Mouse (Mus musculus) thymus, adult 2 months (tissue): ENCODE data around the gene Tsc1. TPM values are rescaled to one million over a fixed set of nuclear protein-coding genes. Genes with fewer than 3 reads are reported as not detected.
A peak's percentile ranks its signal among the peaks of the same experiment; 100 is the strongest.

ENCODE experiments used
- DNase-seq: peaks from one replicate; pipeline ENCODE4 v3.0.0; 2021
- H3K27ac ChIP-seq: fragments of 200-500 bp; 2 replicates; pipeline ENCODE4 v1.5.1; 2012; ENCODE audit warnings: low read length, control low read depth; ENCODE audit not compliant: control insufficient read depth, insufficient read depth
- H3K27me3 ChIP-seq: fragments of 200-500 bp; 2 replicates; pipeline ENCODE4 v1.6.1; 2012; ENCODE audit warnings: mild to moderate bottlenecking, low read length, moderate library complexity, mixed read lengths; ENCODE audit not compliant: control insufficient read depth, insufficient read depth
- H3K36me3 ChIP-seq: fragments of 200-500 bp; 2 replicates; pipeline ENCODE4 v1.6.1; 2012; ENCODE audit warnings: mild to moderate bottlenecking, low read length, moderate library complexity; ENCODE audit not compliant: control insufficient read depth, insufficient read depth
- H3K4me1 ChIP-seq: fragments of 200-500 bp; replicated peaks from 2 replicates; pipeline ENCODE4 v1.6.1; 2012; ENCODE audit warnings: low read length; ENCODE audit not compliant: control insufficient read depth, insufficient read depth
- H3K4me3 ChIP-seq: fragments of 200-500 bp; 2 replicates; pipeline ENCODE4 v1.5.1; 2012; ENCODE audit warnings: mild to moderate bottlenecking, low read length, control low read depth, moderate library complexity; ENCODE audit not compliant: control insufficient read depth, insufficient read depth
- CTCF ChIP-seq: fragments of 200-500 bp; IDR thresholded peaks from 2 replicates; pipeline ENCODE4 v1.5.1; 2012; ENCODE audit warnings: mild to moderate bottlenecking, control low read depth, low read length, moderate library complexity, borderline replicate concordance; ENCODE audit not compliant: control insufficient read depth, poor library complexity, insufficient read depth; ENCODE audit errors: extremely low read depth
- POLR2A ChIP-seq: fragments of 200-500 bp; IDR thresholded peaks from 2 replicates; pipeline ENCODE4 v1.6.1; 2012; ENCODE audit warnings: mild to moderate bottlenecking, low read length, control low read depth, moderate library complexity; ENCODE audit not compliant: control insufficient read depth, poor library complexity, insufficient read depth; ENCODE audit errors: extremely low read depth
- WGBS: fragments of 180-500 bp; shearing (Covaris S2); methylation state at CpG from one replicate; pipeline ENCODE4 v1.1.7; 2018; 5-methylcytosine and 5-hydroxymethylcytosine counted together
- polyA plus RNA-seq: library from polyadenylated mRNA; depleted of rRNA; stranded (reverse); fragments of >200 nt; gene quantifications from 2 replicates; pipeline ENCODE4 v1.2.3, GENCODE M21; 2012

Tsc1 gene
- polyA plus RNA-seq, 1 experiment, result 24.7 TPM

DNA sequence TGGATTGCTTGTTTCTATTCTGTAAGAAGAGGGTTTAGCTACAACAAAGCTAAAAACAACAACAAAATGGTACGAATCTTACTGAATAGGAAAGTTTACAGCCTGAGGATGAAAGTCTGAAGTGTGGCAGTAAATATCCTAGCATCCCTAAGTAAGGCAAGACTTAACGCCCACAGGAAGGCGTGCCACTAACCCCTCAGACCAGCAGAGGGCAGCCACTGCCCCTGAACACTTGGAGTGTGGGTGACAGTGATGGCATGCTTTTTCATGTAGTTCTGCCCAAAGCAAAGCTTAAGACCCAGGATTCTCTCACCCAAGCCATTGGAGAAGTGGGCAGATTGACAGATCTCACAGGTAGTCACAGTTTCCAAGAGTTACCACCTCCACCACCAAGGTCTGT is 47.4 kb downstream of the Tsc1 start:
- Histone ChIP-seq H3K27ac (no peak overlapping the region), H3K36me3 (peaks cover 4% of the 10 kb centered on the region; the same call in 1 of the 2 replicates), H3K27me3 (no peaks in the 10 kb centered on the region), H3K4me3 (no peak overlapping the region), H3K4me1 (no peaks in the 10 kb centered on the region)
- DNase-seq, result peak; percentile 20
- TF ChIP-seq CTCF, result peak; percentile 43; the same call in 1 of the 2 replicates
- no peak for TF ChIP-seq POLR2A
- WGBS, result 85% methylated on average over 3 of the region's 3 CpGs

DNA sequence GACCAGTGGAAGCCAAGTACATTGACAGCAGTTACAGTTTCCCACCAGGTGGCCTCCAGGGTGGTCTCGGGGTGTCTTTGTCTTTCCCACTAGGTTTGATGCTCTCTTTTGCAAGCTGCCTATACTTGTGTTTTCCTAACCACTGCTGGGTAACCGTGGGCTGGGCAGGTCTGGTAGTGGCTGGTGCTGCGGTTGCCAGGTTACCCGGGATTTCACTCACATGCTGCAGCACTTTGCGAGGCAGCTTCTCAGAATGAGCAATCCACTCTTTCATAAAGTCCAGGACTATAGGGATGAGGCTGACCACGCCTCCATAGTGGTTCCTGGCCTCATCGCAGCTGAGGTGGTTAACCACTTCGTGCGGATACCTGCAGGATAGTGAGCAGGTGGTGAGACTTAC is 51.7 kb downstream of the Tsc1 start:
- 79% methylated on average over 9 of the region's 9 CpGs for WGBS
- DNase-seq, result no peak
- Histone ChIP-seq H3K4me3 (no peak overlapping the region), H3K36me3 (no peaks in the 10 kb centered on the region), H3K27me3 (no peaks in the 10 kb centered on the region), H3K4me1 (peaks cover 1% of the 10 kb centered on the region), H3K27ac (no peak overlapping the region)
- no peak for TF ChIP-seq CTCF
- no peak for TF ChIP-seq POLR2A

DNA sequence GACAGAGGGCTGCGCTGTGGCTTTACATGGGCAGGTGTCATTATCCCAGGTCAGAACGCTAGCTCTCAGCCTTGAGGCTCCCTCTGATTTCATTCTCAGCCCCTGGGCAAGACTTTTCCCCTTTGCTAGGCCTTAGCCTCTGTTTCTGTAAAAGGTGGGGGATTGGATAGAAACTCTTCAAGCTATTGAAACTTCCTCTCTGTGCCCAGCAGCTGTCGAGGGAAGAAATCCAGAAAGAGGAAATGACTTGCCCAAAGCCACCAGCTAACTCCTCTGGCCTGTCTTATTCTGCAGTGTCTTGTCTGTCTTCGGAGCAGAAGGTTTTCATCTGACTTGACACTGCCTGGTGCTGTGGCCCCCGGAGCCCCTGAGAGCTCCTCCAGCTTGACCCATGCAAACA is 57.5 kb downstream of the Tsc1 start:
- DNase-seq, result peak; percentile 6
- WGBS, result 8% methylated on average over 5 of the region's 5 CpGs
- peaks cover 27% of the 10 kb centered on the region for H3K4me1 ChIP-seq
- H3K4me3 ChIP-seq, result no peak overlapping the region
- no peaks in the 10 kb centered on the region for H3K36me3 ChIP-seq
- H3K27me3 ChIP-seq, result no peaks in the 10 kb centered on the region; the same call in 1 of the 2 replicates
- H3K27ac ChIP-seq, result no peak overlapping the region; the same call in 1 of the 2 replicates
- TF ChIP-seq POLR2A (no peak), CTCF (no peak)

DNA sequence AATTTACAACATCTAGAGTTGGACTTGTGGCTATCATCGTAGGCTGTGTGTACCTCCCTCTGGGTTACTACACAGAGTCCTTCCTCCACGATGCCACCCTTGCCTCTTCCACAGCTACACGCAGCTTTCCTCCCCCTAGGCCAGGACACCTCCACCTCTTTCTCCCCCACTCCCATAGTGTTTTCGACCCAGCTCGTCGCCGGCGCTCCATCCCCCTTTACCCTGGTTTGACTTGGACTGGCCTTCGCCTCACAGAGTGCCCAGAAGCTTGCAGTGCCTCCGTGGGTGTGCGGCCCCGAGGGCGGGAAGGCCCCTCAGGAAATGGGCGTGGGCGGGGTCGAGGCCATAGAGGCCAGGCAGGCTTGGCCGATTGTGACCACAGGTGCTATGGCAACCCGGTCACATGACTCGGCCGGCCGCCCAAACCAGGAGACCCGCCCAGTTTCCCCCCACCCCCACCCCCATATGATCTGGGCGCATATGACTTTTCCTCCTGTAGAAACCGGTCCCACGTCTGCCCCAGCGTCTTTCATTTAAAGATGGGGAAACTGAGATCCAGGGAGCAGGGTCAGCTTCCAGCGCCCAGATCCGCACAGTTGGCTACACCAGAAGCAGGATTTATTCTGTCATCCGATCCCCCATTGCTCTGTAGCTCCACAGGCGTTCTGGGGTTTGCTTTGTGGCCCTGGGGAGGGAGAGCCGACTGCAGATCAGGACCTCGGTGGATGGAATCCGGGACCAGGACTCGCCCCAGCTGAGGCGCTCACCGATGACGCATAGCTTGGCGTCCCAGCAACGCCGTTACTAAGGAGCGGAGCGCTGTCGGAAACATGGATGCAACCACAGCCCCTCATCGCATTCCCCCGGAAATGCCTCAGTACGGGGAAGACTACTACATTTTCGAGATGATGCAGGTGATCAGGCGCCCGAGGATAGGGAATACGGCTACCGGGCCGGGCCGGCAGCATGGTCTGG is 58.6 kb downstream of the Tsc1 start, which contains the start of the genes Spaca9 and Ak8:
Gene Spaca9, minus strand, starts transcription at position 367 of the 975 bp plus-strand sequence.
Gene Ak8, plus strand, starts transcription at position 804 of the 975 bp plus-strand sequence.
- TF ChIP-seq CTCF (no peak), POLR2A (no peak)
- DNase-seq, result peak; percentile 23
- Histone ChIP-seq H3K4me1 (peaks cover 27% of the 10 kb centered on the region), H3K27ac (no peak within 1 kb of the TSS), H3K27me3 (no peaks in the 10 kb centered on the region; the same call in 1 of the 2 replicates), H3K4me3 (peak within 1 kb of the TSS; percentile 26), H3K36me3 (no peaks in the 10 kb centered on the region)
- 5% methylated on average over 53 of the region's 53 CpGs for WGBS

DNA sequence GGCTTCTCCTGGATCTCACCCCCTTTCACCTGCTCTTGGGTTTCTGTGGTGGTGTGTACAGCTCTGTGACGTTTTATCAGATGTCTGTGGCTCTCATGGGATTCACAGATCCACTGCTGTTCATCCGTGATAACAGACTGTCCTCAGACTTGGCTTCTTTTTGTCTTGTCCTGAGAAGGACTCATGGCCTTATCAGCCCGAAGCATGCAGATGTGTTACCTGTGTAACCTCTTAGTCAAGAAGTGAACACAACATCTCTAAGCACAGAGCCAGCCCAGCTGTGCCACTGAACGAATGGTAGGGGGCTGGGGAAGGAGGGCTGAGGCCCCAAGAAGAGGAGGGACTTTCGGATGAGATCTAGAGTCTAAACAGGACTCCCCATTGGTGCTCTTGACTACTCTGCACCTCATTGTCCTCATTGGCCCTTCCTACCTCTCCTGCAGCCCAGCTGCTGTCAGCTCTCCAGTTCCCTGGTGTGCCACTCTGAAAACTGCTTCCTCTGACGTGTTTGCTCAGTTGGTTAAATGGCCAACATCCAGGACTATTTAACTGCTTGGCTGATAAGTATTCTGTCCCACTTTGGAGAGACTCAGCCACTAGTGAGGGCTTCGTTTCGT is 60.7 kb downstream of the Tsc1 start:
- Histone ChIP-seq H3K36me3 (no peaks in the 10 kb centered on the region), H3K4me3 (no peak overlapping the region), H3K27ac (no peak overlapping the region), H3K27me3 (no peaks in the 10 kb centered on the region; the same call in 1 of the 2 replicates), H3K4me1 (peaks cover 27% of the 10 kb centered on the region)
- TF ChIP-seq CTCF (no peak), POLR2A (no peak)
- WGBS, result 59% methylated on average over 8 of the region's 8 CpGs
- no peak for DNase-seq

DNA sequence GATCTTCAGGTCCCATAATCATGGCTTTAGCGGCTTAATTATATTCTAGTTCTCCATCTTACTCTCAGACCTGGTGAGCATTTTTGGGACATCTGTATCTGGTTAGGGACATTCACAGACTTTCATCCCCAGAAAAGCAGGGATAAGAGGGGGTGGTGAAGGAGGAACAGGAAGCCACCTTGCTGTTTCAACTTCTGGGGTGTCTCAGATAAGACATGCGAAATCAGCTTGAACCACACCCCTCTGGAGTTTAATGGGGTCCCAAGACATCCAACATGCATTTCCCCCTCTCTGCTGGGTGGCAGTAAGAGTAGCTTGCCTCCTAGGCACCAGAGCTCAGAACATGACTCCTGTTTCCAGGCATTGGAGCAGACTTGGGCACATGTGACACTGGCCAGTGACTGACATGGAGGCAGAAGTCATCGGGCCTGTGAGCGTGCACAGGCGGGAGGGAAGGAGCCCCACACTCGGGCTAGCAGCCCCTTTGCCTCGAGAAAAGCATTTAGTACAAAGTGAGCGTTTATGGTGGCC is 65.1 kb downstream of the Tsc1 start:
- Histone ChIP-seq H3K27ac (no peak overlapping the region), H3K36me3 (no peaks in the 10 kb centered on the region), H3K4me1 (0 out of 2 replicates have a peak, but pooled peaks cover 6% of the 10 kb centered on the region), H3K27me3 (no peaks in the 10 kb centered on the region), H3K4me3 (no peak overlapping the region)
- no peak for TF ChIP-seq CTCF
- TF ChIP-seq POLR2A, result no peak
- no peak for DNase-seq
- 84% methylated on average over 8 of the region's 8 CpGs for WGBS
